Mouse (Mus musculus) stomach, embryonic 14.5 days (tissue): ENCODE data around the gene Ngef. TPM values are rescaled to one million over a fixed set of nuclear protein-coding genes. Genes with fewer than 3 reads are reported as not detected.
"Not testable (repeated sequence)": the region's sequence is repeated elsewhere in the genome, so short reads cannot be mapped to it uniquely, and the experiment has no call there.

Experiments used
- ATAC-seq: fragments of 200-750 bp; cut with Nextera tagmentation; 2 replicates; pipeline ENCODE4 v1.8.0; 2017; ENCODE audit warnings: low read depth, moderate TSS enrichment; ENCODE audit not compliant: insufficient number of reproducible peaks, insufficient read depth, low FRiP score
- H3K27ac ChIP-seq: fragments of 300-500 bp; sonication (generic); 2 replicates; pipeline ENCODE4 v1.5.1; 2014; ENCODE audit warnings: mild to moderate bottlenecking, low read length, moderate library complexity, mixed read lengths
- H3K27me3 ChIP-seq: fragments of 300-500 bp; sonication (generic); 2 replicates; pipeline ENCODE4 v1.6.1; 2014; ENCODE audit warnings: low read length, control low read depth, mixed read lengths; ENCODE audit not compliant: control insufficient read depth, insufficient read depth
- H3K36me3 ChIP-seq: fragments of 300-500 bp; sonication (generic); 2 replicates; pipeline ENCODE4 v1.6.1; 2014; ENCODE audit warnings: mild to moderate bottlenecking, control low read depth, low read length, moderate library complexity, mixed read lengths; ENCODE audit not compliant: control insufficient read depth, insufficient read depth
- H3K4me1 ChIP-seq: fragments of 300-500 bp; sonication (generic); 2 replicates; pipeline ENCODE4 v1.6.1; 2014; ENCODE audit warnings: low read length, control low read depth, mixed read lengths; ENCODE audit not compliant: control insufficient read depth, insufficient read depth
- H3K4me2 ChIP-seq: fragments of 300-500 bp; sonication (generic); replicated peaks from 2 replicates; pipeline ENCODE4 v1.6.1; 2014; ENCODE audit warnings: low read depth, low read length, control low read depth
- H3K4me3 ChIP-seq: fragments of 300-500 bp; sonication (generic); 2 replicates; pipeline ENCODE4 v1.5.1; 2014; ENCODE audit warnings: low read depth, low read length, control low read depth
- H3K9ac ChIP-seq: fragments of 300-500 bp; sonication (generic); replicated peaks from 2 replicates; pipeline ENCODE4 v1.6.1; 2014; ENCODE audit warnings: low read depth, mild to moderate bottlenecking, control low read depth, low read length, moderate library complexity, mixed read lengths
- H3K9me3 ChIP-seq: fragments of 300-500 bp; sonication (generic); 2 replicates; pipeline ENCODE4 v1.6.1; 2016; ENCODE audit warnings: low read depth, low read length, control low read depth; ENCODE audit not compliant: control insufficient read depth
- WGBS: fragments of 180-500 bp; shearing (Covaris S2); extraction: QIAGEN DNeasy Blood & Tissue Kit; methylation state at CpG from one replicate; pipeline ENCODE4 v1.1.7; 2014; 5-methylcytosine and 5-hydroxymethylcytosine counted together
- polyA plus RNA-seq: library from polyadenylated mRNA; unstranded; fragments of >200 nt; fragmentation: Nextera tagmentation; extraction: Ambion mirVana; gene quantifications from 2 replicates; pipeline ENCODE4 v1.2.1, GENCODE M21; 2014

Gene Ngef
- polyA plus RNA-seq, 1 experiment from 2014 or later = 7.4 TPM

- H3K9ac ChIP-seq, ATAC-seq, H3K4me1 ChIP-seq, H3K27ac ChIP-seq, H3K9me3 ChIP-seq, H3K4me3 ChIP-seq, H3K4me2 ChIP-seq, H3K27me3 ChIP-seq, H3K36me3 ChIP-seq: not testable (repeated sequence)
- WGBS = 92% methylated on average over 5 of the region's 7 CpGs
Observed at GRCm38 (mm10) chr1:87459856-87460255, 113.8 kb downstream of the Ngef start.

DNA sequence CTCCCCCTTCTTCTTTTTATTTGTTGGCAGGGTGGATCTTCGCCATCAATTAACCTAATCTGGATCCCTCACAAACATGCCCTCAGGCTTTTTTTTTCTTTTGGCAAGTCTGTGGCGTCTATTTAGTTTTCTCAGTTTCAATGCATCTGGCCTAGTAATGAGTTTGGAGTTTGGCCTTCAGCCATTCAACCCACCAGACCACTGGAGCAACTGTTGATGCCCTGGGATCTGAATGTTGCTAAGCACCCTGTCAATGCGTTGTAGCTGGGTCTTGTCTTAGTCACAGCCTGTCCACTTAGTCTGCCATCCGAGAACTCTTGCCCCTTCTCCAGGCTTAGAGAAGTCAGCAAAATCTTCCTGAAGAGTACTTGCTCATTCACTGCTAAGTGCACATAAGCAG, 115.6 kb downstream of the Ngef start:
- H3K9me3 ChIP-seq = no peaks in the 10 kb centered on the region
- ATAC-seq = no peak

DNA sequence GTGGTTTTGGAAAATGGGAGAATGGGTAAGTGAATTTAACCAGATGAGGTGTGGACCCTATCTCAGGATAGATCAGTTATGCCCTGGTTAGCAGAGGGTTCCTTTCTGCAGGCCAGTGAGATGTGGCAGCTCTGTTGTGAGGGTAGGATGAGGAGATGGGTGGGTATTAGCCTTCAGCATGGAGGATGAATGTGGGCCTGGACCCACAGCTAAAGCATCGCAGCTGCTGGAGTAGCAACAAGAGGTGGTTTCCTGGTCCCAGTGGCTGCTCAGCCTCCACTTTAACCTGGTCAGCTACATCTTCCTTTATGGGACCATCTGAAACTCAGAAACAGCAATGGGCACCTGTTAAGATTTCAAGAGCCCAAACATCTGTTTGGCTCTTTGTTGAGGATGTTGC, 117.2 kb downstream of the Ngef start:
- Histone ChIP-seq H3K9ac (no peak overlapping the region), H3K4me1 (no peaks in the 10 kb centered on the region), H3K4me3 (no peak overlapping the region), H3K9me3 (no peaks in the 10 kb centered on the region), H3K36me3 (no peaks in the 10 kb centered on the region), H3K27me3 (no peaks in the 10 kb centered on the region), H3K27ac (no peak overlapping the region), H3K4me2 (no peak overlapping the region)
- WGBS = 88% methylated on average over 1 of the region's 1 CpGs
- no peak for ATAC-seq

More for the DNA sequence above, 115.6 kb downstream of the Ngef start:
- 89% methylated on average over 4 of the region's 4 CpGs for WGBS
- no peaks in the 10 kb centered on the region for H3K4me1 ChIP-seq
- no peak overlapping the region for H3K4me3 ChIP-seq
- no peak overlapping the region for H3K27ac ChIP-seq
- H3K9ac ChIP-seq = no peak overlapping the region
- no peaks in the 10 kb centered on the region for H3K27me3 ChIP-seq
- H3K4me2 ChIP-seq = no peak overlapping the region
- H3K36me3 ChIP-seq = no peaks in the 10 kb centered on the region

DNA sequence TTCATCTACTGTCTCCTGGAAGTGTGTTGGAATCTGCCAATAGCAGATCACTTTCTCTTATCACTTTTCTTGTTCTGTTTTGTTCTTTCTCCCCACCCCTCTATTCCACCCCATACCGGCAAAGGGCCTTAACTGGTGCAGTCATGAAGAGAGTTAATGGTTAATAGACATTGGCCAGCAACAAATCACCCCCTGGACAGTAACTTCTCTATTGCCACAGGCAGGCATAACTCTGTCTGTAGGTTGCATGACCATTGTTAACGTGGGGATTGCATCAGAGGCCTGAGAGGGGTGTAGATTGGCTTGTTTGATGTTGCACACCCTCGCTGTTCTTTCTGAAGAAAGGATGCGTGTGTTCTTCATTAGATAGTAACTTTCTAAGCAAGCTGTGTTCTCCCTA, 124.2 kb downstream of the Ngef start:
- no peak for ATAC-seq
- H3K9ac ChIP-seq = no peak overlapping the region
- peaks cover 32% of the 10 kb centered on the region; the same call in 1 of the 2 replicates for H3K36me3 ChIP-seq
- no peak overlapping the region for H3K27ac ChIP-seq
- WGBS = 88% methylated on average over 4 of the region's 4 CpGs
- H3K27me3 ChIP-seq = no peaks in the 10 kb centered on the region
- H3K4me3 ChIP-seq = no peak overlapping the region
- no peaks in the 10 kb centered on the region for H3K9me3 ChIP-seq
- H3K4me2 ChIP-seq = no peak overlapping the region
- H3K4me1 ChIP-seq = no peaks in the 10 kb centered on the region

- no peak overlapping the region for H3K4me2 ChIP-seq
- H3K27ac ChIP-seq = no peak overlapping the region
- no peaks in the 10 kb centered on the region for H3K27me3 ChIP-seq
- 37% methylated on average over 5 of the region's 5 CpGs for WGBS
- H3K9ac ChIP-seq = no peak overlapping the region
- peaks cover 48% of the 10 kb centered on the region for H3K36me3 ChIP-seq
- no peaks in the 10 kb centered on the region for H3K4me1 ChIP-seq
- no peak overlapping the region for H3K4me3 ChIP-seq
- no peaks in the 10 kb centered on the region for H3K9me3 ChIP-seq
- ATAC-seq = no peak
Observed at GRCm38 (mm10) chr1:87447183-87448104, 126.2 kb downstream of the Ngef start.

DNA sequence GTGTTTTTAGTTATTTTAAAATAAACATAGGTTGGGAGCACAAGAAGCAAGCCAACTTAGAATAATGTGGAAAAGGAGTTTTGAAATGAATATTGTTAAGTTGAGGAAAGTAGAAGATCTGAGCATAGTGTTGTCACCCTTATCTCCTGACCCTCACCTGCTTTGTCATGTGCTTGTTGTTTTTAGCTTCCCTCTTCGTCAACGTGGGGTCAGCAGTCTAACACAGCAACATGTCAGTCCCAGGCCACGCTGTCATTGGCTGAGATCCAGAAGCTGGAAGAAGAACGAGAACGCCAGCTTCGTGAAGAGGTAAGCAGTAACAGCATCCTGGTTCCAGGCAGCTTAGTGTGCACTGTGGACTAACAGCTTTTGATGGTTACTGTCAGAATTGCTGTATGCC, 137.1 kb downstream of the Ngef start:
- Histone ChIP-seq H3K4me3 (no peak overlapping the region), H3K4me1 (no peaks in the 10 kb centered on the region), H3K9ac (no peak overlapping the region), H3K36me3 (peaks cover 54% of the 10 kb centered on the region), H3K9me3 (no peaks in the 10 kb centered on the region), H3K27me3 (no peaks in the 10 kb centered on the region), H3K4me2 (no peak overlapping the region), H3K27ac (no peak overlapping the region)
- ATAC-seq = no peak
- WGBS = 78% methylated on average over 6 of the region's 6 CpGs

DNA sequence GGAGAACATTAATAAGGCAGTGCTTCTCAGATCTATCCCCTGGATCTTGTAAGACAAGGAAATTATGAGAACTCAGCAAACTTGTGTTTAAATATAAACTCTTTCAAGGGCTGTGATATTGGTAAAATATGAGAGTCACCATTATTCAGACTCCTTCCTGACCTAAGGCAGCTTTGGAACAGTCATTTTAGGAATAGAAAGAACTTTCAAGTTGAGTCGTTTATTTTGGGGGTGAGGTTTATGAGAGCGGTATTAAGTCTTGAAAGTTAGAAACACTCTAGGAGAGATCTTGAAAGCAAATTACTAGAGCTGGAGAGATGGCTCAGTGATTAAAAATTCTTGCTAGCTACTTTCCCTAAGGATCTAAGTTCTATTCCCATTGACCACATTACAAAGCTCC, 138.5 kb downstream of the Ngef start:
- Histone ChIP-seq H3K36me3 (peaks cover 51% of the 10 kb centered on the region), H3K4me1 (no peaks in the 10 kb centered on the region), H3K27me3 (no peaks in the 10 kb centered on the region), H3K4me2 (no peak overlapping the region), H3K4me3 (no peak overlapping the region), H3K9ac (no peak overlapping the region), H3K27ac (no peak overlapping the region), H3K9me3 (no peaks in the 10 kb centered on the region)
- ATAC-seq = no peak
- 83% methylated on average over 2 of the region's 2 CpGs for WGBS
